In genomic region chr9:22099922-22100321, GRCm38 (mm10) we compare ENCODE assay signal across 9 mouse cellular contexts. TPM values are rescaled to one million over a fixed set of nuclear protein-coding genes. Genes with fewer than 3 reads are reported as not detected.
DNase-seq lines count a peak whose midpoint lies in the region; ATAC-seq and TF ChIP-seq lines count a peak whose summit lies in the region.
"Had no signal": no experiment of that assay in that cellular context is flagged by ENCODE, and none has a peak within 500 bp of the region (broad histone marks: within the 10 kb centered on the region; RNA-seq: fewer than 3 reads in every experiment).

No protein-coding gene starts in this region.

- no peak for TF ChIP-seq POLR2A in myocyte (IDR thresholded peaks at IDR 0.05; ENCODE audit: insufficient read length, low read depth)

- H3ac ChIP-seq in myocyte (ENCODE audit: control insufficient read depth, insufficient read length), result no peak overlapping the region

- H3K9me3 ChIP-seq in embryonic facial prominence, embryonic 10.5 days, result no peaks in the 10 kb centered on the region
- H3K9me3 ChIP-seq in midbrain, embryonic 16.5 days (replicated peaks; ENCODE audit: control insufficient read depth, low read length, poor library complexity, severe bottlenecking), result no peaks in the 10 kb centered on the region

- H3K4me3 ChIP-seq in gastrocnemius, adult 2 months, result peak overlapping the region; percentile 34
- H3K4me3 ChIP-seq in embryonic facial prominence, embryonic 10.5 days, result peak overlapping the region; percentile 19; the same call in 1 of the 2 replicates
- H3K4me3 ChIP-seq in myocyte, result no peak overlapping the region
- no peak overlapping the region for H3K4me3 ChIP-seq in midbrain, embryonic 16.5 days (ENCODE audit: low read depth, low read length)

- no peaks in the 10 kb centered on the region for H3K36me3 ChIP-seq in embryonic facial prominence, embryonic 10.5 days (replicated peaks)
- H3K36me3 ChIP-seq in myocyte (ENCODE audit: control insufficient read depth, insufficient read depth), result no peaks in the 10 kb centered on the region
- H3K36me3 ChIP-seq in midbrain, embryonic 16.5 days (ENCODE audit: control insufficient read depth, insufficient read depth, low read length), result no peaks in the 10 kb centered on the region

- 4% methylated on average over 18 of the region's 18 CpGs for WGBS in embryonic facial prominence, embryonic 10.5 days
- WGBS in midbrain, embryonic 16.5 days, result 4% methylated on average over 18 of the region's 18 CpGs

- DNase-seq in gastrocnemius, adult 2 months, result no peak
- no peak for DNase-seq in gastrocnemius, postnatal 14 days
- DNase-seq in kidney, postnatal 4 days, result peak; percentile 25 to 47
- DNase-seq in kidney, postnatal 14 days, result no peak
- peak; percentile 57 for DNase-seq in embryonic facial prominence, embryonic 10.5 days (ENCODE audit: low spot score)
- DNase-seq in gastrocnemius, adult 8-10 months (ENCODE audit: low spot score in 2 of 2), result no peak

- intact Hi-C loops in gastrocnemius, adult 2 months (cut with DNase I), result no loop called here
- intact Hi-C loops in gastrocnemius, postnatal 14 days (cut with DNase I; ENCODE audit: low total_unique reads), result no loop called here

- H3K4me1 ChIP-seq in embryonic facial prominence, embryonic 10.5 days, result peaks cover 9% of the 10 kb centered on the region
- H3K4me1 ChIP-seq in midbrain, embryonic 16.5 days (ENCODE audit: control insufficient read depth, insufficient read depth, low read length), result no peaks in the 10 kb centered on the region; the same call in 1 of the 2 replicates

- peaks cover 69% of the 10 kb centered on the region for H3K27me3 ChIP-seq in embryonic facial prominence, embryonic 10.5 days (replicated peaks; ENCODE audit: low read depth, poor library complexity, severe bottlenecking)
- no peaks in the 10 kb centered on the region for H3K27me3 ChIP-seq in myocyte (ENCODE audit: control insufficient read depth, insufficient read depth, insufficient read length)
- peaks cover 24% of the 10 kb centered on the region for H3K27me3 ChIP-seq in midbrain, embryonic 16.5 days (ENCODE audit: control insufficient read depth, insufficient read depth, low read depth, low read length)

- no peak for TF ChIP-seq CTCF in gastrocnemius, adult 2 months (IDR thresholded peaks at IDR 0.05)

- peak overlapping the region; percentile 45 for H3K4me2 ChIP-seq in myocyte (ENCODE audit: low read depth)
- no peak overlapping the region for H3K4me2 ChIP-seq in midbrain, embryonic 16.5 days (ENCODE audit: low read length)

- no peak overlapping the region for H3K27ac ChIP-seq in gastrocnemius, adult 2 months
- H3K27ac ChIP-seq in embryonic facial prominence, embryonic 10.5 days (replicated peaks), result no peak overlapping the region; the same call in 1 of the 2 replicates
- H3K27ac ChIP-seq in midbrain, embryonic 16.5 days (ENCODE audit: low read length), result no peak overlapping the region

- H3K9ac ChIP-seq in midbrain, embryonic 16.5 days (ENCODE audit: low read depth, low read length), result no peak overlapping the region

- no peaks in the 10 kb centered on the region for H3K79me2 ChIP-seq in myocyte (ENCODE audit: control insufficient read depth, insufficient read depth)

- no peak for ATAC-seq in midbrain, embryonic 16.5 days

TF ChIP-seq in myocyte, 11 proteins besides CTCF, POLR2A, EP300 and RAD21:
- no peak for TF ChIP-seq MYOD1 (IDR thresholded peaks at IDR 0.05; ENCODE audit: control insufficient read depth in 1 of 3, insufficient read length in 2 of 3, low read depth in 2 of 3)
- no peak for TF ChIP-seq POLR2AphosphoS2 (IDR thresholded peaks at IDR 0.05; ENCODE audit: insufficient read length, low read depth)
- peak; percentile 57 for TF ChIP-seq SRF (IDR thresholded peaks at IDR 0.05; ENCODE audit: control insufficient read depth, insufficient read length, low read depth)

RNA-seq across cellular contexts. Expression of gene Cnn1, which starts 0.9 kb away (rescaled TPM):
- 1 to 10 TPM; 3.0 to 3.5 TPM for total RNA-seq in gastrocnemius, adult 2 months (2021)
- 1 to 10 TPM; 1.7 to 7.9 TPM for total RNA-seq in gastrocnemius, postnatal 14 days (2021)
- 1.3 and 3.1 TPM in 2 replicates for polyA plus RNA-seq in embryonic facial prominence, embryonic 10.5 days (2016; fragmentation: Nextera tagmentation; extraction: Ambion mirVana)
- 7.1 TPM for polyA plus RNA-seq in myocyte (2012; fragmentation: generic; extraction: Trizol)
- 1 to 10 TPM; 1.7 to 4.9 (median 2.1) TPM for total RNA-seq in gastrocnemius, adult 8-10 months (2022)
- polyA plus RNA-seq in midbrain, embryonic 16.5 days (2015; fragmentation: Nextera tagmentation; extraction: Ambion mirVana), result 0.67 and 0.88 TPM in 2 replicates

RNA-seq across cellular contexts. Expression of gene Ecsit, which starts 14.7 kb away (rescaled TPM):
- 10 to 100 TPM; 84.5 to 96.6 TPM for total RNA-seq in gastrocnemius, adult 2 months (2021)
- 10 to 100 TPM; 68.5 to 72.2 TPM for total RNA-seq in gastrocnemius, postnatal 14 days (2021)
- polyA plus RNA-seq in embryonic facial prominence, embryonic 10.5 days (2016; fragmentation: Nextera tagmentation; extraction: Ambion mirVana), result 38.6 and 41.7 TPM in 2 replicates
- polyA plus RNA-seq in myocyte (2012; fragmentation: generic; extraction: Trizol), result 37.0 TPM
- total RNA-seq in gastrocnemius, adult 8-10 months (2022), result 100 to 1,000 TPM in 1 of 4 experiments, 10 to 100 TPM in 3; 79.8 to 101 (median 93.0) TPM
- polyA plus RNA-seq in midbrain, embryonic 16.5 days (2015; fragmentation: Nextera tagmentation; extraction: Ambion mirVana), result 54.8 and 57.4 TPM in 2 replicates

RNA-seq across cellular contexts. Expression of gene Elof1, which starts 17.1 kb away (rescaled TPM):
- total RNA-seq in gastrocnemius, adult 2 months (2021), result 10 to 100 TPM; 35.0 to 39.5 TPM
- 10 to 100 TPM; 30.1 to 32.7 TPM for total RNA-seq in gastrocnemius, postnatal 14 days (2021)
- 241 and 245 TPM in 2 replicates for polyA plus RNA-seq in embryonic facial prominence, embryonic 10.5 days (2016; fragmentation: Nextera tagmentation; extraction: Ambion mirVana)
- polyA plus RNA-seq in myocyte (2012; fragmentation: generic; extraction: Trizol), result 95.3 TPM
- 10 to 100 TPM; 37.2 to 44.8 (median 43.2) TPM for total RNA-seq in gastrocnemius, adult 8-10 months (2022)
- 170 and 188 TPM in 2 replicates for polyA plus RNA-seq in midbrain, embryonic 16.5 days (2015; fragmentation: Nextera tagmentation; extraction: Ambion mirVana)

RNA-seq across cellular contexts. Expression of gene Zfp653, which starts 28.7 kb away (rescaled TPM):
- total RNA-seq in gastrocnemius, adult 2 months (2021), result 1 to 10 TPM; 4.3 to 4.4 TPM
- 1 to 10 TPM; 2.6 to 3.2 TPM for total RNA-seq in gastrocnemius, postnatal 14 days (2021)
- polyA plus RNA-seq in embryonic facial prominence, embryonic 10.5 days (2016; fragmentation: Nextera tagmentation; extraction: Ambion mirVana), result 9.1 and 10.2 TPM in 2 replicates
- 8.3 TPM for polyA plus RNA-seq in myocyte (2012; fragmentation: generic; extraction: Trizol)
- 1 to 10 TPM; 3.2 to 5.8 (median 4.1) TPM for total RNA-seq in gastrocnemius, adult 8-10 months (2022)
- 18.1 and 18.8 TPM in 2 replicates for polyA plus RNA-seq in midbrain, embryonic 16.5 days (2015; fragmentation: Nextera tagmentation; extraction: Ambion mirVana)

RNA-seq across cellular contexts. Expression of gene Gm49318, which starts 28.9 kb away (rescaled TPM):
- total RNA-seq in gastrocnemius, adult 2 months (2021), result not detected
- total RNA-seq in gastrocnemius, postnatal 14 days (2021), result not detected
- not detected in 2 replicates for polyA plus RNA-seq in embryonic facial prominence, embryonic 10.5 days (2016; fragmentation: Nextera tagmentation; extraction: Ambion mirVana)
- not detected for polyA plus RNA-seq in myocyte (2012; fragmentation: generic; extraction: Trizol)
- not detected for total RNA-seq in gastrocnemius, adult 8-10 months (2022)
- not detected in 2 replicates for polyA plus RNA-seq in midbrain, embryonic 16.5 days (2015; fragmentation: Nextera tagmentation; extraction: Ambion mirVana)
- polyA plus RNA-seq: spleen, adult 2 months had no signal

Comparison
In these comparisons a context has a peak if more than half of its experiments do, and no peak if none do; other contexts are left out.
1. DNase-seq: peak in kidney, postnatal 4 days (2 of 2) and embryonic facial prominence, embryonic 10.5 days (single experiment); none in gastrocnemius, adult 2 months (single experiment), gastrocnemius, postnatal 14 days (single experiment), kidney, postnatal 14 days (single experiment) and gastrocnemius, adult 8-10 months (0 of 2).
2. H3K4me3 ChIP-seq: peak in gastrocnemius, adult 2 months (single experiment) and embryonic facial prominence, embryonic 10.5 days (single experiment); none in myocyte (single experiment) and midbrain, embryonic 16.5 days (single experiment).